Mouse (Mus musculus): Measurements from ENCODE around the gene Phykpl.

- TF ChIP-seq CTCF (IDR thresholded peaks at IDR 0.05; ENCODE audit: low read depth, low read length) (no peak), POLR2A (IDR thresholded peaks at IDR 0.05; ENCODE audit: insufficient read depth, low read length) (no peak)
Observed at GRCm38 (mm10) chr11:51635127-51635524, 50.6 kb downstream of the Phykpl start.
